Mouse (Mus musculus) cortical plate, adult 2 months (tissue): ENCODE measurements at regions not wholly inside any gene's neighbourhood (a gene's known extent, or its start where the extent isn't known, plus 50 kb on each side); places are given as distances from the start of the nearest gene placed in this dataset.

Experiments used
- H3K27ac ChIP-seq: fragments of 200-500 bp; 2 replicates; pipeline ENCODE4 v1.5.1; 2012; ENCODE audit warnings: low read length, control low read depth, inconsistent platforms; ENCODE audit not compliant: insufficient read depth
- H3K4me1 ChIP-seq: fragments of 200-500 bp; 2 replicates; pipeline ENCODE4 v1.6.1; 2011; ENCODE audit warnings: low read length; ENCODE audit not compliant: control insufficient read depth, insufficient read depth
- H3K4me3 ChIP-seq: fragments of 200-500 bp; 2 replicates; pipeline ENCODE4 v1.5.1; 2011; ENCODE audit warnings: mild to moderate bottlenecking, low read length, control low read depth; ENCODE audit not compliant: insufficient read depth
- CTCF ChIP-seq: fragments of 200-500 bp; IDR thresholded peaks from 2 replicates; pipeline ENCODE4 v1.5.1; 2011; ENCODE audit warnings: mild to moderate bottlenecking, control low read depth, low read length; ENCODE audit not compliant: insufficient read depth; ENCODE audit errors: extremely low read depth
- POLR2A ChIP-seq: fragments of 200-500 bp; IDR thresholded peaks from 2 replicates; pipeline ENCODE4 v1.6.1; 2011; ENCODE audit warnings: mild to moderate bottlenecking, low read length, control low read depth; ENCODE audit not compliant: insufficient read depth; ENCODE audit errors: extremely low read depth

DNA sequence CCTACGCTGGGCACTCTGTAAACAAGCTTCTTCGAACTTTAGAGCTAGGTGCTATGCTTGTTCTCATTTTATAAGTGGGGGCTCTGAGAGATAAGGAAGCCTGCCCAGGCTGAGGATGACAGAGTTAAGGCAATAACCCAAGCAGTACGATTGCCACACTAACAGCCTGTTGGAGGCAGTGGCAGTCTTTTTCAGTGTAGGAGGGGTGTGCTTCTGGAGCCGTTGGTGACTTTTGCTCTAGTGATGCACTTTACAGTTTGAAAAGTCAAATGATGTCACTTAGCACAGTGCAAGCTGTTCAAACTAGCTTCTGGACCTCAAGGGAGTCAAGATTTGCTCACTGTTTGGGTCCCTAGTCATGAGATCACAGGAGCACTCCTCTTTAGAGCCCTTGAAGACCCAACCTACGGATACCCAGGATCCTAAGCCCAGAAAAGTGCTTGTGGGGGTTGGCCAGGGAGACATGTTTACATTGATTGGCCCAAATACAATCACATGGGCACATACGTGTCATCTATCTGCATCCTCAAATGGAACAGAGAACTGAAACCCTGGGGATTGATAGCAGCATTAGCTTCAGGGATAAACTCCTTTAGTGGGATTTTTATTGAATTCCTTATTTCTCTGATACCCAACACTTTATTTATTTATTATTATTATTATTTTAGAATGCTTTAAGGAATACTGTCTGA lies 117.7 kb upstream of the Tbl1xr1 start:
- Histone ChIP-seq H3K4me3 (no peak overlapping the region), H3K4me1 (no peaks in the 10 kb centered on the region), H3K27ac (no peak overlapping the region)
- TF ChIP-seq POLR2A: no peak
- TF ChIP-seq CTCF: no peak

DNA sequence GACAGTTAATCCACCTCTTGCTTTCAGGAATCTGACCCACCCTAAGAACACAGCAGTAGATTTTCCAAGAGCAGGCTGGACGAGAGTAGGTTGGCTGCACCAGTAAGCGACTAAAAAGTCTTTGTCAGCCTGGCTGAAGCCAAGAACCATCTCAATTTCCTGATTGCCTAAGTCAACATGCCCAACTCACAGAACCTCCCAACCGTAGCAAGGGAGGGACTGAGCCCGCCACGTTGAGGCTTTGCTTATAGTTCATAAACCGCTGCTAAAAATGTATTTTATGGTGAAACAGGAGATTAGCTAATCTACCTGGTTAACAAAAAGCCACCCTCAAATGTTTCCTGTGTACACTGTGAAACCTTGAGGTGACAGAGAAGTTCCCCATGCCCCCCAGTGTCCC lies 115.4 kb upstream of the Tbl1xr1 start:
- TF ChIP-seq POLR2A (no peak), CTCF (no peak)
- Histone ChIP-seq H3K4me1 (no peaks in the 10 kb centered on the region), H3K27ac (no peak overlapping the region), H3K4me3 (no peak overlapping the region)

DNA sequence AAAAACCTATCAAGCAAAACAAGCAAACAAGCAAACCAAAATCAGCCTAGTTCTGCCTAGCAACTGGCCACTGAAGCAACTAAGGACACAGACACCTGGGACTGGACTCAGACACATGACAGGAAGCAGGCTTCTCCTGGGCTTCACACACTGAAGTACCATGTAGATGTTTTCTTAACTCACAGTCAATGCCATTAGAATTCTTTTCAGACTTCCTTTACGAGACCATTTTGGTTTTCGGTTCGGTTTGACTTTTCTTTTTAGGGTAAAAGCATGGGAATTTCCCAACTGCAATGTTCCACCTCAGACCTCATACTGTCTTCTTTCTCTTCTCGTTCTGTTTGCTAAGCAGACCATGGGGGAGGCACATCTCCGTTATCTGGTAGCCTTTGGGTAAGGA lies 114.7 kb upstream of the Tbl1xr1 start:
- Histone ChIP-seq H3K4me3 (no peak overlapping the region), H3K4me1 (no peaks in the 10 kb centered on the region), H3K27ac (no peak overlapping the region)
- TF ChIP-seq CTCF (no peak), POLR2A (no peak)

DNA sequence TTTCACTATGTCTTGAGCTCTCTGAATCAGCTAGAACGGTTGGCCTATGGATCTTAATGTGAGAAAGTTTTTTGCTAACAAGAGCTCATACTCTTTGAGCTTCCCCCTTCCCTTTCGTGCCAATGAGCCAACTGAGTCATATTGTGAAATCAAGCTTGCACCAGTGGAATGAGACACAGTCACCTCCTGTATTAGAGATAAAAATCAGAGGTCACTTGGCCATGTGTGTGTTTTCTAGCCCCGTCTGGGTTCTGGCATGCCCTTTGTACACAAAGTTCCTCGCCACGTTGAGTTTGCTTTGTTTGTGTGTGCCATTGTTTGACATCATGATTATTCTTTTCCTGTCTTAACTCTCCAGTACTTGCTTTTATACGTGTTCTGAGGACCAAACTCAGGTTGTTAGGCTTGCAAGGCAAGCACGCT lies 114.1 kb upstream of the Tbl1xr1 start:
- H3K27ac ChIP-seq: no peak overlapping the region
- no peak for TF ChIP-seq CTCF
- TF ChIP-seq POLR2A: no peak
- no peaks in the 10 kb centered on the region for H3K4me1 ChIP-seq
- H3K4me3 ChIP-seq: no peak overlapping the region

DNA sequence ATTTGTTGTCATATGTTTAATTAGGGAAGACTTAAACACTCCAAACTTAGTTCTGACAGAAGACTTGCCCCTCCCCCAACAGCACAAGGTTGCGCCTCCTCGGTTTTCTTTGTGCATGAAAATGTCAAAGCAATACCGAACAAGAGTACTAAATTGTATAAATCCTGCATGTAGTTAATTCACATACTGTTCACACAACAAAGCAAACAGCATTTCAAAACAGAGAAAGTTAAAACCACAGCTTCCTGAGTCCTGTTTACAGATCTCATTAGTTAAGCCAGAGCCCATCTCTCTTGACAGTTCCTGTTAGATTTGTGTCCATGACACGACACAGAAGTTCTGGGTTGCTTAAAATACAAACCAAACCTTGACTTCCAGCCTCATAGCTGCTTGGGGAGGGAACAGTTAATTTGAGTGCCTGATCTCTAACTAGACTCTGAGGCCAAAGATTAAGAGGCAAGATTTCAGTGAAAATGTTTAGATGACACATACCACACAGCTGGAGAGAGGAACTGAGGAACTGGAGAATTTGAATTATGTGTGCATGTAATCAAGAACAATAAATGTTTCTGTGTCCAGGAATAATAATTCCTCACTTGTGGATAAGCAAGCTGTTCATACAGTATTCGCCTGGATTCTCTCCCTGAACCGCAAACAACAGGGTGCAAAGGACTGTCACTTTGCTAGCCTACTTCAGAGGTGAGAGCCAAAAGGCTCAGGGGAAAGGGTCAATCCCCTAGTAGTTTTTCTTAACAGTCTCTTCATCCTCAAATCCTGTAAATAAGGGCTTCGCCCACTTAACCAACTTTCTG lies 113.3 kb upstream of the Tbl1xr1 start:
- no peak for TF ChIP-seq POLR2A
- no peak for TF ChIP-seq CTCF

DNA sequence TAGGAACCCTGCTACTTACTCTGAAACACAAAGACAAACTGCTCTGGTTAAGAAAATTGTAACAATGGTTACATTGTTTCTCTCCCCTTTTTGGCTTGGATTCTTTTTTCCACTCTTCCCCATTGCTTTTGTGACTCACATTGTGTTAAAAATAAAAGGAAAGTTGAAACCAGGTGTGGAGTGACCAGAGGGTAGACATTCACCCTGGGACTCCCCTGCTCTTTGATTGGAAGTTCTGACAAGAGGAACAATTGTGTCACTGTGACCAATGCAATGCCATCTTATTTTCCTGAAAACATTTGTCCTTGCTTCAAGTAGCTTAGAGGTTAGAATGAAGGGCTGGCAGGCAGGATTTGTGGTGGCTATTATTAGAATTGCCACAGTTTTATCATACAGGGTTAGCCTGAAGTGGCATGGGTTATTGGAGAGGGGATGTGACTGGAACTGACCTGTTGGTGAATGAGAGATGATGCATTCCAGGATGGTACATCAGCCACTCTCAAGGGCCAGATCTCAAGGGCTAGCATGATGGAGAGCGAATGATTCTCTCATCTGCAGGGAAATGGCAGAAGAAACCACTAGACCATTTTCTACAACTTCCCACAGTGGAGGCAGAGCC lies 112.6 kb upstream of the Tbl1xr1 start:
- no peaks in the 10 kb centered on the region for H3K4me1 ChIP-seq
- H3K4me3 ChIP-seq: no peak overlapping the region
- H3K27ac ChIP-seq: no peak overlapping the region
- TF ChIP-seq POLR2A (no peak), CTCF (no peak)

More for the DNA sequence above, 113.3 kb upstream of the Tbl1xr1 start:
- no peaks in the 10 kb centered on the region for H3K4me1 ChIP-seq
- no peak overlapping the region for H3K4me3 ChIP-seq
- no peak overlapping the region for H3K27ac ChIP-seq

DNA sequence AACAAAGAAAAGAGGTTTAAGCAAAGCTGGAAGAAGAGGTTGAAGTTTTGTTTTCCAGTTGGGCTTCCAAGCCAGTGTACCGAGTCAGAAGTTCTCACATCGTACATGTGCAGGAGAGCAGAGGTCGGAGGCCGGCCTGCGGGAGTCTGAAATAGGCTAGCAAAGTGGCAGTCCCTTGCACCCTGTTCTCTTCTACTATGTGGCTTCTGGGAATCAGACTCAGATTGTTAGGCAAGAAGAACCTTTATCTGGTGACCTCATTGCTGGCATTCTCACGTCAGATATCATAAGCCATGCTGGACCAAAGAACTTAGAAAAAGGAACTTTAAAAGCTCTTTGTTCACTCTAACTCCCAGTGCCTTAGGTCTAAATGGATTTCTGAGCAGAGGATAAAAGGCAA lies 112.0 kb upstream of the Tbl1xr1 start:
- H3K4me1 ChIP-seq: no peaks in the 10 kb centered on the region
- no peak for TF ChIP-seq POLR2A
- no peak for TF ChIP-seq CTCF
- no peak overlapping the region for H3K27ac ChIP-seq
- no peak overlapping the region for H3K4me3 ChIP-seq

DNA sequence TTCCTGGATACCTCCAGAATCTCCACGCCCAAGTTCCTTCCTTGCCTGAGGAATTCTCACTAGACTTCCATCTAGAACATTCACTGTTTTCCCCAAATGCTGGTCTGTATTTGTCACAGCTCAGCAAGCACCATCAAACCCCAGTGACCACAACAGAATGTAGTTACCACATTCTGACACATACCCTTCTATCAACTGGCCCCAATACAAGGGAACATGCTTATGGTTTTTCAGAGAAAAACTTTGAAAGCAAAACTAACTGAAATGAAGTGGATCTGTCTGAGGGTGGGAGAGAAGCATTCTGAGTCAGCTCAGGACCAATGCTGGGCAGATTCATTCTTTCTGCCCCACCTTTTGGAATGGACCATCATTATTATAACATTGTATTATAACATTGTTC lies 110.9 kb upstream of the Tbl1xr1 start:
- Histone ChIP-seq H3K27ac (no peak overlapping the region), H3K4me1 (no peaks in the 10 kb centered on the region), H3K4me3 (no peak overlapping the region)
- TF ChIP-seq POLR2A (no peak), CTCF (no peak)

DNA sequence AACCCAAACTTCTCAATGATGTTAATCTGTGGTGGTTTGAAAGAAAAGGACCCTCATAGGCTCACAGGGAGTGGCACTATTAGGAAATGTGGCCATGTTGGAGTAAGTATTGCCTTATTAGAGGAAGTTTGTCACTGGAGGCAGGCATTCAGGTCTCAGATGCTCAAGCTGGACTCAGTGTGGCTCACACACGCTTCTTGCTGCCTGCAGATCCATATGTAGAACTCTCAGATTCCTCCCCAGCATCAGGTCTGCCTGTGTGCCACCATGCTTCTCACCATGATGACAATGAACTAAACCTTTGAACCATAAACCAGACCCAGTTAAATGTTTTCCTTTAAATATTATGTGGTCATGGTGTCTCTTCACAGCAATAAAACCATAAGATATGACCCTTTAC lies 104.7 kb upstream of the Tbl1xr1 start:
- no peaks in the 10 kb centered on the region for H3K4me1 ChIP-seq
- TF ChIP-seq CTCF (no peak), POLR2A (no peak)

DNA sequence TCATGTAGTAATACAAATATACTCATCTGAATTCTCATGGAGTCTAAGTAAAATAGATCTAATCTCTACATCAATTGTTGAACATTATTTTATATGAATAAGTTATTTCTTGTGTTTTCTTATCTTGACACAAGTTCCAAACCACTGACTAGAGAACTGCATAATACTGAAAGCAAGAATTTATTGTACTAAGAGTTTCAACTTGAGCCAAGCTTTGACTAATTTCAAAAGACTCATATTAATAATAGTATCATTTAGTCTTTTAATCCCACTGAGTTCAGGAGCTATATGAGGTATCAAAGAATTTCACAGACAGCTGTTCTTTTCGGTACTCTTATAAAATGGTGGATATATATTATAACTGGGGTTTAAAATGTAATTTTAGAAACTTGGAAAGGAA lies 103.3 kb upstream of the Tbl1xr1 start:
- H3K4me3 ChIP-seq: no peak overlapping the region
- no peaks in the 10 kb centered on the region for H3K4me1 ChIP-seq
- TF ChIP-seq POLR2A (no peak), CTCF (no peak)
- no peak overlapping the region for H3K27ac ChIP-seq

More for the DNA sequence above, 104.7 kb upstream of the Tbl1xr1 start:
- no peak overlapping the region for H3K4me3 ChIP-seq
- H3K27ac ChIP-seq: no peak overlapping the region
